Mouse (Mus musculus) gastrocnemius, postnatal 14 days (tissue): ENCODE measurements around the gene Zbtb6. TPM values are rescaled to one million over a fixed set of nuclear protein-coding genes. Genes with fewer than 3 reads are reported as not detected.

ENCODE experiments used
- DNase-seq: peaks from one replicate; pipeline ENCODE4 v3.0.0; 2021; ENCODE audit warnings: mixed read lengths
- intact Hi-C: fragments of 180-260 bp; cut with DNase I; formaldehyde crosslinking; loops from one replicate; pipeline ENCODE4 v1.15.1; 2025; ENCODE audit warnings: low total_unique reads
- long read RNA-seq, 2 experiments: library from polyadenylated mRNA; stranded (forward); transcript quantifications; one replicate each; pipeline ENCODE4 v2.0.0; 2021
- total RNA-seq, 2 experiments: library from RNA; stranded (reverse); gene quantifications; 2 replicates each; pipeline ENCODE4 v1.2.3; 2021

The Zbtb6 gene
- 1 to 10 TPM; 3.3 to 3.9 TPM for total RNA-seq
- long read RNA-seq, experiment 1, full-length matches to known transcripts = 1 of 1 reads
- long read RNA-seq, experiment 1, partial matches to known transcripts = 0 of 1 reads
- long read RNA-seq, experiment 1, other reads (novel, unspliced or antisense) = 0 of 1 reads
- long read RNA-seq, experiment 2, full-length matches to known transcripts = 1 of 1 reads
- long read RNA-seq, experiment 2, partial matches to known transcripts = 0 of 1 reads
- long read RNA-seq, experiment 2, other reads (novel, unspliced or antisense) = 0 of 1 reads

- peak; percentile 97 for DNase-seq
- intact Hi-C loops = no loop called here
Measured at GRCm38 (mm10) chr2:37442611-37443591, at the start of gene Zbtb6, which contains the start of the genes Zbtb26 and Rabgap1. Zbtb6 (minus strand) TSS chr2:37443171. Zbtb26 (minus strand) TSS chr2:37443135. Rabgap1 (plus strand) TSS chr2:37443279.

- intact Hi-C loops = loop anchor here (10.0 kb wide), 1 partner anchor 104 kb away; no protein-coding TSS in a partner anchor
- no peak for DNase-seq
Measured at GRCm38 (mm10) chr2:37488956-37489355, 46.0 kb upstream of the Zbtb6 start.

- intact Hi-C loops = loop anchor here (10.0 kb wide), 1 partner anchor 102 kb away; no protein-coding TSS in a partner anchor
Measured at GRCm38 (mm10) chr2:37486408-37486807, 43.4 kb upstream of the Zbtb6 start.

GRCm38 (mm10) chr2:37485370-37485769 lies 42.4 kb upstream of the Zbtb6 start:
- DNase-seq = no peak
- intact Hi-C loops = loop anchor here (10.0 kb wide), 1 partner anchor 101 kb away; no protein-coding TSS in a partner anchor

More at GRCm38 (mm10) chr2:37486408-37486807, 43.4 kb upstream of the Zbtb6 start:
- no peak for DNase-seq

GRCm38 (mm10) chr2:37484165-37484564 lies 41.2 kb upstream of the Zbtb6 start:
- DNase-seq = no peak
- intact Hi-C loops = loop anchor here (10.0 kb wide), 1 partner anchor 99 kb away; no protein-coding TSS in a partner anchor

GRCm38 (mm10) chr2:37480039-37480438 lies 37.1 kb upstream of the Zbtb6 start:
- intact Hi-C loops = loop anchor here (10.0 kb wide), 1 partner anchor 95 kb away; no protein-coding TSS in a partner anchor
- DNase-seq = no peak

GRCm38 (mm10) chr2:37479559-37479958 lies 36.6 kb upstream of the Zbtb6 start:
- no peak for DNase-seq
- intact Hi-C loops = no loop called here

GRCm38 (mm10) chr2:37466266-37466665 lies 23.3 kb upstream of the Zbtb6 start:
- intact Hi-C loops = no loop called here

GRCm38 (mm10) chr2:37460707-37461106 lies 17.7 kb upstream of the Zbtb6 start:
- intact Hi-C loops = no loop called here
- DNase-seq = no peak

More at GRCm38 (mm10) chr2:37466266-37466665, 23.3 kb upstream of the Zbtb6 start:
- no peak for DNase-seq

- intact Hi-C loops = no loop called here
Measured at GRCm38 (mm10) chr2:37452376-37452760, 9.4 kb upstream of the Zbtb6 start.

GRCm38 (mm10) chr2:37451667-37452375 lies 8.8 kb upstream of the Zbtb6 start:
- DNase-seq = peak; percentile 97
- intact Hi-C loops = no loop called here

More at GRCm38 (mm10) chr2:37452376-37452760, 9.4 kb upstream of the Zbtb6 start:
- peak; percentile 6 for DNase-seq

- intact Hi-C loops = no loop called here
- DNase-seq = no peak
Measured at GRCm38 (mm10) chr2:37431609-37432008, 11.4 kb downstream of the Zbtb6 start.

GRCm38 (mm10) chr2:37430593-37431464 lies 12.1 kb downstream of the Zbtb6 start:
- intact Hi-C loops = no loop called here
- DNase-seq = peak; percentile 81

GRCm38 (mm10) chr2:37423671-37424070 lies 19.3 kb downstream of the Zbtb6 start:
- no peak for DNase-seq
- intact Hi-C loops = no loop called here

- DNase-seq = peak; percentile 95
- intact Hi-C loops = no loop called here
Measured at GRCm38 (mm10) chr2:37422306-37423304, 20.4 kb downstream of the Zbtb6 start, which contains the start of gene Rc3h2. Rc3h2 (minus strand) TSS chr2:37422903.

- intact Hi-C loops = no loop called here
- no peak for DNase-seq
Measured at GRCm38 (mm10) chr2:37421903-37422302, 21.1 kb downstream of the Zbtb6 start.

GRCm38 (mm10) chr2:37395539-37395938 lies 47.4 kb downstream of the Zbtb6 start:
- no peak for DNase-seq
- intact Hi-C loops = no loop called here
